ENCODE assay signal across 29 mouse cellular contexts in the genomic region with DNA sequence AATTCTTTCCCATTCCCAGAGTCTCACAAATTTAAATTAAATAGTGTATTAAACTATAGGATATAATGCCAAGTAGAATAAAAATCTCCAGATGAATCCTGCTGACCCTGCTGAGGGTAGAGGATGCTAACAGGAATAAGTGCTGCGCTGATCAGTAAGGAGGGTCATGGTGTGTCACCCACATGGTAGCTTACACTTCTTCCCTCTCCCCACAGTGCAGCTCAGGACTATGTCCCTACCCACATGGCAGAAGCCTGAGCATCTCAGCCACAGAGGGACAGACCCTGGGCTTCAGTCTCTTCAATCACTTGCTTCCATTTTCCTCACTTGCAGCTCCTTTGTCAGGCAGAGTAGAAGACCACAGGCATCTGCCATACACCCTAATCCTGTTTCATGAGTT. TPM values are rescaled to one million over a fixed set of nuclear protein-coding genes. Genes with fewer than 3 reads are reported as not detected.
A peak's percentile ranks its signal among the peaks of the same experiment; 100 is the strongest.
DNase-seq lines count a peak whose midpoint lies in the region; ATAC-seq lines count a peak whose summit lies in the region.
"Had no signal": no experiment of that assay in that cellular context is flagged by ENCODE, and none has a peak within 500 bp of the region (broad histone marks: within the 10 kb centered on the region; RNA-seq: fewer than 3 reads in every experiment).

No protein-coding gene starts in this region.

- peaks cover 76% of the 10 kb centered on the region for H3K36me3 ChIP-seq in forebrain, embryonic 12.5 days (replicated peaks)
- H3K36me3 ChIP-seq in forebrain, embryonic 14.5 days (ENCODE audit: control insufficient read depth, insufficient read depth, low read length): peaks cover 73% of the 10 kb centered on the region
- H3K36me3 ChIP-seq in hindbrain, embryonic 14.5 days (replicated peaks; ENCODE audit: control insufficient read depth, insufficient read depth): peaks cover 93% of the 10 kb centered on the region
- H3K36me3 ChIP-seq in hindbrain, embryonic 13.5 days: peaks cover 70% of the 10 kb centered on the region
- peaks cover 51% of the 10 kb centered on the region for H3K36me3 ChIP-seq in limb, embryonic 15.5 days
- H3K36me3 ChIP-seq in limb, embryonic 10.5 days: peaks cover 88% of the 10 kb centered on the region
- H3K36me3 ChIP-seq in neural tube, embryonic 14.5 days (ENCODE audit: control insufficient read depth, insufficient read depth, low read length): peaks cover 30% of the 10 kb centered on the region

- no peak for DNase-seq in forebrain, embryonic 14.5 days (ENCODE audit: low spot score)
- no peak for DNase-seq in hindbrain, embryonic 14.5 days (ENCODE audit: low spot score)
- no peak for DNase-seq in limb, embryonic 10.5 days (ENCODE audit: low spot score)
- no peak for DNase-seq in neural tube, embryonic 10.5 days (ENCODE audit: extremely low spot score, low spot score)
- DNase-seq: adrenal gland, adult 2 months; adrenal gland, postnatal 36 days; cerebellum, adult 18-20 months; cerebellum, postnatal 10 days; kidney, adult 2 months; kidney, postnatal 4 days; lung, embryonic 14.5 days; lung, postnatal 14 days; right cerebral cortex, postnatal 4 days; thymus, adult 18-20 months; thymus, postnatal 25 days had no signal

- H3K4me2 ChIP-seq in forebrain, embryonic 12.5 days: no peak overlapping the region
- H3K4me2 ChIP-seq in forebrain, embryonic 14.5 days (ENCODE audit: low read length): no peak overlapping the region
- no peak overlapping the region for H3K4me2 ChIP-seq in hindbrain, embryonic 14.5 days (replicated peaks)
- no peak overlapping the region for H3K4me2 ChIP-seq in hindbrain, embryonic 13.5 days
- H3K4me2 ChIP-seq in limb, embryonic 15.5 days: no peak overlapping the region
- H3K4me2 ChIP-seq in neural tube, embryonic 14.5 days (ENCODE audit: low read depth, low read length): no peak overlapping the region
- H3K4me2 ChIP-seq: embryonic facial prominence, embryonic 13.5 days; heart, embryonic 15.5 days; hindbrain, embryonic 15.5 days; lung, embryonic 14.5 days had no signal

- no peaks in the 10 kb centered on the region for H3K27me3 ChIP-seq in forebrain, embryonic 12.5 days
- H3K27me3 ChIP-seq in forebrain, embryonic 14.5 days (replicated peaks; ENCODE audit: control insufficient read depth, insufficient read depth, low read length): no peaks in the 10 kb centered on the region
- H3K27me3 ChIP-seq in hindbrain, embryonic 14.5 days (ENCODE audit: control insufficient read depth, insufficient read depth, low read length): no peaks in the 10 kb centered on the region
- H3K27me3 ChIP-seq in hindbrain, embryonic 13.5 days: no peaks in the 10 kb centered on the region
- H3K27me3 ChIP-seq in limb, embryonic 15.5 days: no peaks in the 10 kb centered on the region
- H3K27me3 ChIP-seq in limb, embryonic 10.5 days (ENCODE audit: low read depth, poor library complexity, severe bottlenecking): no peaks in the 10 kb centered on the region
- H3K27me3 ChIP-seq in neural tube, embryonic 14.5 days (ENCODE audit: control insufficient read depth, insufficient read depth, low read length): no peaks in the 10 kb centered on the region
- H3K27me3 ChIP-seq: CH12.LX; embryonic facial prominence, embryonic 13.5 days; heart, embryonic 15.5 days; hindbrain, embryonic 15.5 days had no signal

- no peaks in the 10 kb centered on the region for H3K9me3 ChIP-seq in forebrain, embryonic 12.5 days
- no peaks in the 10 kb centered on the region for H3K9me3 ChIP-seq in forebrain, embryonic 14.5 days (replicated peaks; ENCODE audit: control insufficient read depth, low read length)
- H3K9me3 ChIP-seq in hindbrain, embryonic 14.5 days (ENCODE audit: control insufficient read depth, low read length): no peaks in the 10 kb centered on the region
- H3K9me3 ChIP-seq in hindbrain, embryonic 13.5 days: no peaks in the 10 kb centered on the region
- H3K9me3 ChIP-seq in limb, embryonic 15.5 days: no peaks in the 10 kb centered on the region
- no peaks in the 10 kb centered on the region for H3K9me3 ChIP-seq in limb, embryonic 10.5 days (replicated peaks)
- no peaks in the 10 kb centered on the region for H3K9me3 ChIP-seq in neural tube, embryonic 14.5 days (ENCODE audit: control insufficient read depth, low read length)
- H3K9me3 ChIP-seq: embryonic facial prominence, embryonic 13.5 days; heart, embryonic 10.5 days; heart, embryonic 15.5 days; hindbrain, embryonic 15.5 days had no signal

- no peak overlapping the region for H3K4me3 ChIP-seq in forebrain, embryonic 12.5 days (replicated peaks)
- no peak overlapping the region for H3K4me3 ChIP-seq in forebrain, embryonic 14.5 days (ENCODE audit: low read depth, low read length)
- H3K4me3 ChIP-seq in hindbrain, embryonic 14.5 days (replicated peaks; ENCODE audit: low read length): no peak overlapping the region
- H3K4me3 ChIP-seq in hindbrain, embryonic 13.5 days: no peak overlapping the region
- no peak overlapping the region for H3K4me3 ChIP-seq in limb, embryonic 15.5 days
- no peak overlapping the region for H3K4me3 ChIP-seq in limb, embryonic 10.5 days
- no peak overlapping the region for H3K4me3 ChIP-seq in neural tube, embryonic 14.5 days (ENCODE audit: low read depth, low read length)
- H3K4me3 ChIP-seq: embryonic facial prominence, embryonic 13.5 days; erythroblast, embryonic 14.5 days; heart, embryonic 10.5 days; heart, embryonic 15.5 days; hindbrain, embryonic 15.5 days had no signal

- no peak overlapping the region for H3K27ac ChIP-seq in forebrain, embryonic 12.5 days
- no peak overlapping the region for H3K27ac ChIP-seq in forebrain, embryonic 14.5 days (ENCODE audit: low read depth, low read length)
- H3K27ac ChIP-seq in hindbrain, embryonic 14.5 days: no peak overlapping the region
- H3K27ac ChIP-seq in hindbrain, embryonic 13.5 days: no peak overlapping the region
- no peak overlapping the region for H3K27ac ChIP-seq in limb, embryonic 15.5 days
- H3K27ac ChIP-seq in limb, embryonic 10.5 days: no peak overlapping the region
- no peak overlapping the region for H3K27ac ChIP-seq in neural tube, embryonic 14.5 days (ENCODE audit: low read depth, low read length)
- H3K27ac ChIP-seq: embryonic facial prominence, embryonic 13.5 days; heart, embryonic 10.5 days; heart, embryonic 15.5 days; hindbrain, embryonic 15.5 days; liver, embryonic 14.5 days; stomach, postnatal 0 days had no signal

- H3K4me1 ChIP-seq in forebrain, embryonic 12.5 days: no peaks in the 10 kb centered on the region
- no peaks in the 10 kb centered on the region for H3K4me1 ChIP-seq in forebrain, embryonic 14.5 days (ENCODE audit: control insufficient read depth, insufficient read depth, low read length)
- no peaks in the 10 kb centered on the region for H3K4me1 ChIP-seq in hindbrain, embryonic 14.5 days (replicated peaks; ENCODE audit: control insufficient read depth, insufficient read depth, low read length)
- H3K4me1 ChIP-seq in hindbrain, embryonic 13.5 days (replicated peaks): no peaks in the 10 kb centered on the region
- 0 out of 2 replicates have a peak, but pooled peaks cover 2% of the 10 kb centered on the region for H3K4me1 ChIP-seq in limb, embryonic 15.5 days
- no peaks in the 10 kb centered on the region for H3K4me1 ChIP-seq in limb, embryonic 10.5 days
- no peaks in the 10 kb centered on the region for H3K4me1 ChIP-seq in neural tube, embryonic 14.5 days (ENCODE audit: control insufficient read depth, insufficient read depth, low read length)
- H3K4me1 ChIP-seq: embryonic facial prominence, embryonic 13.5 days; hindbrain, embryonic 15.5 days had no signal

- WGBS in forebrain, embryonic 12.5 days: 88% methylated on average over 1 of the region's 1 CpGs
- WGBS in forebrain, embryonic 14.5 days: 92% methylated on average over 1 of the region's 1 CpGs
- 96% methylated on average over 1 of the region's 1 CpGs for WGBS in hindbrain, embryonic 14.5 days
- 100% methylated on average over 1 of the region's 1 CpGs for WGBS in hindbrain, embryonic 13.5 days
- 79% methylated on average over 1 of the region's 1 CpGs for WGBS in limb, embryonic 15.5 days
- WGBS in limb, embryonic 10.5 days: 97% methylated on average over 1 of the region's 1 CpGs
- 100% methylated on average over 1 of the region's 1 CpGs for WGBS in neural tube, embryonic 14.5 days

- no peak overlapping the region for H3K9ac ChIP-seq in forebrain, embryonic 12.5 days
- no peak overlapping the region for H3K9ac ChIP-seq in forebrain, embryonic 14.5 days (ENCODE audit: low read length)
- H3K9ac ChIP-seq in hindbrain, embryonic 14.5 days: no peak overlapping the region
- no peak overlapping the region for H3K9ac ChIP-seq in hindbrain, embryonic 13.5 days
- no peak overlapping the region for H3K9ac ChIP-seq in limb, embryonic 15.5 days
- no peak overlapping the region for H3K9ac ChIP-seq in neural tube, embryonic 14.5 days (replicated peaks; ENCODE audit: low read depth, low read length)
- H3K9ac ChIP-seq: embryonic facial prominence, embryonic 13.5 days; heart, embryonic 15.5 days; hindbrain, embryonic 15.5 days; liver, embryonic 14.5 days; lung, embryonic 14.5 days had no signal

- peak; percentile 39; the same call in 1 of the 2 replicates for ATAC-seq in forebrain, embryonic 12.5 days (ENCODE audit: low FRiP score)
- ATAC-seq in forebrain, embryonic 14.5 days: no peak
- 0 out of 2 replicates have a peak, but pooled peaks have one; percentile 17 for ATAC-seq in hindbrain, embryonic 14.5 days (ENCODE audit: low FRiP score)
- no peak for ATAC-seq in hindbrain, embryonic 13.5 days (ENCODE audit: low FRiP score)
- ATAC-seq in limb, embryonic 15.5 days (ENCODE audit: insufficient number of reproducible peaks, low FRiP score, low TSS enrichment, low read depth): 0 out of 2 replicates have a peak, but pooled peaks have one; percentile 40
- peak; percentile 39; the same call in 1 of the 2 replicates for ATAC-seq in neural tube, embryonic 14.5 days (ENCODE audit: low read depth)
- ATAC-seq: activated CD4-positive, CD25-positive, alpha-beta regulatory T cell, adult 4 months; forebrain, embryonic 16.5 days had no signal

RNA-seq across cellular contexts. Expression of a gene that starts 18.1 kb away (rescaled TPM):
- polyA plus RNA-seq in forebrain, embryonic 12.5 days (2016; fragmentation: Nextera tagmentation; extraction: Ambion mirVana): 99.9 and 103 TPM in 2 replicates
- polyA plus RNA-seq in forebrain, embryonic 14.5 days (2014; fragmentation: Nextera tagmentation; extraction: Ambion mirVana): 74.5 and 79.5 TPM in 2 replicates
- 68.5 and 79.1 TPM in 2 replicates for polyA plus RNA-seq in hindbrain, embryonic 14.5 days (2014; fragmentation: Nextera tagmentation; extraction: Ambion mirVana)
- polyA plus RNA-seq in hindbrain, embryonic 13.5 days (2015; fragmentation: Nextera tagmentation; extraction: Ambion mirVana): 68.2 and 70.9 TPM in 2 replicates
- polyA plus RNA-seq in limb, embryonic 15.5 days (2015; fragmentation: Nextera tagmentation; extraction: Ambion mirVana): 39.4 and 47.5 TPM in 2 replicates
- 64.4 and 67.5 TPM in 2 replicates for polyA plus RNA-seq in limb, embryonic 10.5 days (2016; fragmentation: Nextera tagmentation; extraction: Ambion mirVana)
- 62.1 and 73.5 TPM in 2 replicates for polyA plus RNA-seq in neural tube, embryonic 14.5 days (2014; fragmentation: Nextera tagmentation; extraction: Ambion mirVana)

Comparison
In these comparisons a context has a peak if more than half of its experiments do, and no peak if none do; other contexts are left out.
1. ATAC-seq: peak in forebrain, embryonic 12.5 days (single experiment), hindbrain, embryonic 14.5 days (single experiment), limb, embryonic 15.5 days (single experiment) and neural tube, embryonic 14.5 days (single experiment); none in forebrain, embryonic 14.5 days (single experiment) and hindbrain, embryonic 13.5 days (single experiment).